Mouse (Mus musculus) MEL (cell line): ENCODE results near the gene Olfr10. TPM values are rescaled to one million over a fixed set of nuclear protein-coding genes. Genes with fewer than 3 reads are reported as not detected.

Experiments used
- DNase-seq: peaks from one replicate; pipeline ENCODE4 v3.0.0; 2011; ENCODE audit warnings: low read depth, low spot score
- H3K27ac ChIP-seq: 2 replicates; pipeline ENCODE4 v1.5.1; 2012; ENCODE audit warnings: low read depth, mild to moderate bottlenecking, control low read depth, low read length, moderate library complexity; ENCODE audit not compliant: control insufficient read depth
- H3K27me3 ChIP-seq, 2 experiments: fragments of 150-350 bp in 1 of 2; sonication (generic) in 1 of 2; 2 replicates each; pipeline ENCODE4 v1.6.1; 2012; ENCODE audit warnings: low read length in 2 of 2, mild to moderate bottlenecking in 2 of 2, improper control_type of control experiment in 1 of 2, moderate library complexity in 1 of 2; ENCODE audit not compliant: insufficient read depth in 2 of 2, control insufficient read depth in 1 of 2
- H3K36me3 ChIP-seq, 2 experiments: 2 replicates each; pipeline ENCODE4 v1.6.1; 2012 to 2014; ENCODE audit warnings: low read length in 2 of 2, improper control_type of control experiment in 1 of 2, inconsistent platforms in 1 of 2, mild to moderate bottlenecking in 1 of 2; ENCODE audit not compliant: insufficient read depth in 2 of 2, control insufficient read depth in 1 of 2
- H3K4me1 ChIP-seq, 2 experiments: fragments of 150-350 bp in 1 of 2; sonication (generic) in 1 of 2; 2 replicates each; pipeline ENCODE4 v1.6.1; 2012; ENCODE audit warnings: low read length in 2 of 2, improper control_type of control experiment in 1 of 2, mild to moderate bottlenecking in 1 of 2; ENCODE audit not compliant: insufficient read depth in 2 of 2, control insufficient read depth in 1 of 2
- H3K4me3 ChIP-seq, 2 experiments: fragments of 150-350 bp in 1 of 2; sonication (generic) in 1 of 2; 2 replicates each; pipeline ENCODE4 v1.5.1; 2012; ENCODE audit warnings: low read depth in 2 of 2, low read length in 2 of 2, mild to moderate bottlenecking in 2 of 2, moderate library complexity in 2 of 2, control low read depth in 1 of 2, improper control_type of control experiment in 1 of 2; ENCODE audit not compliant: control insufficient read depth in 1 of 2, insufficient read depth in 1 of 2
- H3K79me2 ChIP-seq: 2 replicates; pipeline ENCODE4 v1.6.1; 2012; ENCODE audit warnings: mild to moderate bottlenecking, low read length, moderate library complexity; ENCODE audit not compliant: control insufficient read depth, poor library complexity, insufficient read depth
- H3K9ac ChIP-seq: 2 replicates; pipeline ENCODE4 v1.6.1; 2012; ENCODE audit warnings: low read depth, mild to moderate bottlenecking, control low read depth, low read length, moderate library complexity; ENCODE audit not compliant: control insufficient read depth, poor library complexity, severe bottlenecking
- H3K9me3 ChIP-seq: fragments of 150-350 bp; sonication (generic); replicated peaks from 2 replicates; pipeline ENCODE4 v1.6.1; 2012; ENCODE audit warnings: mild to moderate bottlenecking, low read length, improper control_type of control experiment, moderate library complexity; ENCODE audit not compliant: insufficient read depth
- BHLHE40 ChIP-seq: IDR thresholded peaks from 2 replicates; pipeline ENCODE4 v1.6.1; 2012; ENCODE audit warnings: low read depth, mild to moderate bottlenecking, inconsistent platforms, low read length, improper control_type of control experiment, borderline replicate concordance
- CHD2 ChIP-seq: IDR thresholded peaks from 2 replicates; pipeline ENCODE4 v1.6.1; 2011; ENCODE audit warnings: low read length, improper control_type of control experiment
- CTCF ChIP-seq, 3 experiments: IDR thresholded peaks in 2 of 3; conservative IDR thresholded peaks in 1 of 3; 2 replicates each; pipeline ENCODE4 v1.5.1; 2011 to 2012; ENCODE audit warnings: low read length in 3 of 3, low read depth in 2 of 3, mild to moderate bottlenecking in 2 of 3, improper control_type of control experiment in 1 of 3, inconsistent platforms in 1 of 3, mixed read lengths in 1 of 3, moderate library complexity in 1 of 3; ENCODE audit not compliant: control insufficient read depth in 1 of 3, insufficient read depth in 1 of 3, poor library complexity in 1 of 3, severe bottlenecking in 1 of 3
- EP300 ChIP-seq, 2 experiments: IDR thresholded peaks; 2 replicates each; pipeline ENCODE4 v1.6.1; 2011; ENCODE audit warnings: improper control_type of control experiment in 2 of 2, low read length in 2 of 2, low read depth in 1 of 2, mild to moderate bottlenecking in 1 of 2
- ETS1 ChIP-seq: IDR thresholded peaks from 2 replicates; pipeline ENCODE4 v1.6.1; 2012; ENCODE audit warnings: low read depth, mild to moderate bottlenecking, inconsistent platforms, low read length, improper control_type of control experiment, moderate library complexity
- MAX ChIP-seq: IDR thresholded peaks from 2 replicates; pipeline ENCODE4 v1.6.1; 2011; ENCODE audit warnings: low read length, improper control_type of control experiment
- MAZ ChIP-seq: IDR thresholded peaks from 2 replicates; pipeline ENCODE4 v1.6.1; 2012; ENCODE audit warnings: low read depth, mild to moderate bottlenecking, inconsistent platforms, low read length, improper control_type of control experiment
- MXI1 ChIP-seq: IDR thresholded peaks from 2 replicates; pipeline ENCODE4 v1.6.1; 2011; ENCODE audit warnings: mild to moderate bottlenecking, low read depth, low read length, improper control_type of control experiment
- RAD21 ChIP-seq: IDR thresholded peaks from 2 replicates; pipeline ENCODE4 v1.6.1; 2011; ENCODE audit warnings: mild to moderate bottlenecking, low read depth, low read length, improper control_type of control experiment
- SIN3A ChIP-seq: IDR thresholded peaks from 2 replicates; pipeline ENCODE4 v1.6.1; 2012; ENCODE audit warnings: low read length, improper control_type of control experiment, inconsistent platforms
- SMC3 ChIP-seq: IDR thresholded peaks from 2 replicates; pipeline ENCODE4 v1.6.1; 2011; ENCODE audit warnings: low read depth, low read length, improper control_type of control experiment
- TBP ChIP-seq: IDR thresholded peaks from 2 replicates; pipeline ENCODE4 v1.8.0; 2011; ENCODE audit warnings: low read depth, low read length, improper control_type of control experiment
- ZC3H11A ChIP-seq: IDR thresholded peaks from 2 replicates; pipeline ENCODE4 v1.6.1; 2012; ENCODE audit warnings: low read depth, mild to moderate bottlenecking, inconsistent platforms, low read length, improper control_type of control experiment
- polyA plus RNA-seq, 2 experiments: library from polyadenylated mRNA; stranded (reverse) in 1 of 2; unstranded in 1 of 2; fragments of >175 nt in 1 of 2; fragments of >200 nt in 1 of 2; gene quantifications; 2 replicates each; pipeline versions ENCODE4 v1.2.1 to v1.2.4; 2012; ENCODE audit warnings: low replicate concordance in 2 of 2, low read depth in 1 of 2; ENCODE audit not compliant: insufficient read length in 2 of 2, insufficient read depth in 1 of 2, missing spikeins in 1 of 2
- total RNA-seq: library from RNA; depleted of rRNA; stranded (reverse); fragments of 300-350 nt; gene quantifications from 2 replicates; pipeline ENCODE4 v1.2.3, GENCODE M21; 2012

The Olfr10 gene
- total and polyA plus RNA-seq, 3 experiments, result not detected

DNA sequence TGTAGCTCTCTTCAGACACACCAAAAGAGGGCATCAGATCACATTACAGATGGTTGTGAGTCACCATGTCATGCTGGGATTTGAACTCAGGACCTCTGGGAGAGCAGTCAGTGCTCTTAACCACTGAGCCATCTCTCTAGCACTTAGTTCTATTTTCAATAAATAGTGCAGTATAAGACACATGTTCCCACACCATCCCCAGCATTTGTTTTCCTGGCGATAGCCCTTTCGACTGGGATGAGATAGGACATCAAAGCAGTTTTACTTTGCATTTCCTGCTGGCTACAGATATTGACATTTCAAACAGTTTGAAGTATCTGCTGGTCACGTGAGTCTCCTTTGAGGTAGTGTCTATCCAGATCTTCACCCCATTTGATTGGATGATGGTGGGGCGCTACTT, 34.2 kb upstream of the Olfr10 start:
- no peak for DNase-seq
- Histone ChIP-seq H3K4me1 (no peaks in the 10 kb centered on the region), H3K9me3 (no peaks in the 10 kb centered on the region), H3K4me3 (no peak overlapping the region), H3K27ac (no peak overlapping the region), H3K9ac (no peak overlapping the region), H3K27me3 (peaks cover 2 to 5% of the 10 kb centered on the region in 2 experiments; a peak in 2 of 4 replicates), H3K36me3 (no peaks in the 10 kb centered on the region), H3K79me2 (no peaks in the 10 kb centered on the region)
- TF ChIP-seq MAZ (no peak), ETS1 (no peak), TBP (peak; percentile 95)

DNA sequence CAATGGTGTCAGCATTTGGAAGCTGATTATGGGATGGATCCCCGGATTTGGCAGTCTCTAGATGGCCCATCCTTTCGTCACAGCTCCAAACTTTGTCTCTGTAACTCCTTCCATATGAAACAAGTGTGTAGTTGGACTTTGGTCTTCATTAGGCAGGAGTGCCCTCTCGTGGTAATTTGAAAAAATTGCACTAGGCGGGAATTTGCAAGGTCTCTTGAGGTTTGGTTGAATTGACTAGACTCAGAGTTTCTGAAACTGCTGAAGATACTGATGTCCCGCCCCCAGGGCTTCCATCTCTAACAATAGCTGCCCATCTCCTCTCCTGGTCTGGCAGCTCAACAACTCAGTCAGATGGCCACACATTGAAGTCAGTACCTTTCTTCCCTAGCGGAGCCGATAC, 33.2 kb upstream of the Olfr10 start:
- Histone ChIP-seq H3K27me3 (peaks cover 2 to 5% of the 10 kb centered on the region in 2 experiments; a peak in 2 of 4 replicates), H3K9me3 (no peaks in the 10 kb centered on the region), H3K36me3 (no peaks in the 10 kb centered on the region), H3K79me2 (no peaks in the 10 kb centered on the region), H3K27ac (no peak overlapping the region), H3K9ac (no peak overlapping the region), H3K4me1 (no peaks in the 10 kb centered on the region), H3K4me3 (no peak overlapping the region)
- peak; percentile 86 for DNase-seq
- TF ChIP-seq CTCF (IDR thresholded peaks at IDR 0.05 in 2 of 3, conservative IDR thresholded peaks at IDR 0.05 in 1 of 3; ENCODE audit: control insufficient read depth in 1 of 3, insufficient read depth in 1 of 3, low read depth in 2 of 3, low read length in 3 of 3, poor library complexity in 1 of 3, severe bottlenecking in 1 of 3) (peak; percentile 55 to 88 (median 70)), MXI1 (no peak), RAD21 (peak; percentile 90), EP300 (IDR thresholded peaks at IDR 0.05; ENCODE audit: low read depth in 1 of 2, low read length in 2 of 2) (no peak), SMC3 (peak; percentile 93), ZC3H11A (peak; percentile 97), BHLHE40 (0 out of 2 replicates have a peak, but pooled peaks have one; percentile 33), CHD2 (no peak)

DNA sequence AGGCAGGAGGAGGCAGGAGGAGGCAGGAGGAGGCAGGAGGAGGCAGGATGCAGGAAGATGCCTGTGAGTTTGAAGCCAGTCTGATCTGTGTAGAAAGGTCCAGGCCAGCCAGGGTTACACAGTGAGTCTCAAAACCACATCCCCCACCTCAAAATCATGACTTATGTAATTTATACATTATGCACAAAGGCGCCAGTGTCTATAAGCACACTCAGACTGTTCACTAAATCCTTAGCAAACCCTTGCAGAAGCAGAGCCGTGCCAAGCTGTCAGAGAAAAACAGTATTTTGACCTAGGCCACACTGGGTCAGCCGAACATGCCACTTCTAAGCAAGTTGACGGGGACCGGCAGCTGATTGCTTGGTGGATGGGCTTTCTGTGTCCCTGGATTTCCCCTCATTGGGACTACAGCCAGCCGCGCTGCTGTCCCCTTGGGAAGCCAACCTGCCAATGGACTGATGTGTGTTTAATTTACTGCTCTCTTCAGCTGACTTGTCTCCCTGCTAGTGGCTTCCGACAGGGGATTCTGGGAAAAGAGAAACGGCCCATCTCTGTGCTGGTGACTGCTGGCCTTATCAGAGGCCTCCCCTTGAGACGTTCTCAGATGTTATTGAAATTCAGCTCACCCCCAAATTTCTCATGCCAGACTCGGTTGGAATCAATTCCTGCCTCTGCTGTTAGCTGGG, 30.6 kb upstream of the Olfr10 start:
- TF ChIP-seq MAX (no peak), BHLHE40 (no peak), SIN3A (no peak), ETS1 (no peak)
- Histone ChIP-seq H3K4me3 (no peak overlapping the region), H3K27ac (no peak overlapping the region), H3K9me3 (no peaks in the 10 kb centered on the region), H3K27me3 (peaks cover 2 to 7% of the 10 kb centered on the region in 2 experiments; a peak in 2 of 4 replicates), H3K36me3 (no peaks in the 10 kb centered on the region), H3K9ac (no peak overlapping the region), H3K79me2 (no peaks in the 10 kb centered on the region), H3K4me1 (no peaks in the 10 kb centered on the region)
- no peak for DNase-seq
